Mouse (Mus musculus): ENCODE measurements at regions not wholly inside any gene's neighbourhood (a gene's known extent, or its start where the extent isn't known, plus 50 kb on each side); places are given as distances from the start of the nearest gene placed in this dataset.

DNA sequence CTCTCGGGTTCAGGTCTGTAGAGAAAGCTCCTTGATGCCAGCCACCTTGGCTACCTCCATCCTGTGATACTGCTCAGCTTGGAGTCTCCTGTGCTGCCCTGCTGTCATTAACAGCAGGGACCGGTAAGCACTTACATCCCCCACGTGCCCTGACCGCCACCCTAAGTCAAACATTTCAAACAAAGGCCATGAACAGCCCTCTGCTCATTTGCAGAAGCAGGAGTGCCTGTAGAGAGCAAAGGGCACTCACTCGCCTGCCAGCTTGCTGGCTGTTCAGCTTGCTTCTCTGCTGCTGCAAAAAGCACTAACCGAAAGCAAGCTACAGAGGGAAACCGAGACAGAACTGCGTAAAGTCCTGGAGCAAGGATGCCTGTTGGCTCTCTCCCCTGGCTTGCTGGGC is 61.8 kb upstream of the Thy1 start:
- no peak for DNase-seq (ENCODE audit: low spot score)

DNA sequence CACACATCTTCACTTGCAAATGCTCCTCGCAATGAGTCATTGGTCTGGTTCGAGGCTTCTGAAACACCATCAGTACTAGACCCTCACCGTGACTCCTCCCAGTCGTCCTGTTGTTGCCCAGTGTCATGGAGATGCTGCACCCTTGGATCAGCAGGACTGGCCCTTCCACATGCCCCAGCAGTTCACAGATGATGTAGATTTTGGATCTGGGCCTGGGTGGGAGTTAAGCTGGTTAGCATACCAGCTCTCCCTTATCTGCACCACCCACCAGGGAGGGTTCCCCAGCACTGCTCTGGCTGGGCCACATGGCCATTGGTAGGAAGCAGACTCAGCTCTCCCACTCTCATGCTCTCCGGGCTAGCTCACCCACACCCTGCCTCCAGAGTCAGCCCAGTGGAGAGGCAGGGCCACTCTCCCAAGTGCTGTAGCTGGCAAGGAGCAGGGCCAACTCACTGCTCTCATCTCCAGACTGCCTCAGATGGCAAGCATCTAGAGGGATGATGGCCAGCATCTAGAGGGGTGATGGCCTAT is 60.8 kb upstream of the Thy1 start:
- no peak for DNase-seq (ENCODE audit: low spot score)

GRCm38 (mm10) chr9:43983220-43983619 is 60.0 kb upstream of the Thy1 start:
- DNase-seq (ENCODE audit: low spot score), result no peak

- DNase-seq (ENCODE audit: low spot score), result peak; percentile 93
Observed at GRCm38 (mm10) chr9:43984181-43985062, 58.8 kb upstream of the Thy1 start.

GRCm38 (mm10) chr9:43987957-43988356 is 55.2 kb upstream of the Thy1 start:
- DNase-seq (ENCODE audit: low spot score), result no peak

GRCm38 (mm10) chr9:43988981-43989860 is 54.0 kb upstream of the Thy1 start:
- DNase-seq (ENCODE audit: low spot score), result no peak

- no peak for DNase-seq (ENCODE audit: low spot score)
Observed at GRCm38 (mm10) chr9:43990124-43990523, 53.1 kb upstream of the Thy1 start.

DNA sequence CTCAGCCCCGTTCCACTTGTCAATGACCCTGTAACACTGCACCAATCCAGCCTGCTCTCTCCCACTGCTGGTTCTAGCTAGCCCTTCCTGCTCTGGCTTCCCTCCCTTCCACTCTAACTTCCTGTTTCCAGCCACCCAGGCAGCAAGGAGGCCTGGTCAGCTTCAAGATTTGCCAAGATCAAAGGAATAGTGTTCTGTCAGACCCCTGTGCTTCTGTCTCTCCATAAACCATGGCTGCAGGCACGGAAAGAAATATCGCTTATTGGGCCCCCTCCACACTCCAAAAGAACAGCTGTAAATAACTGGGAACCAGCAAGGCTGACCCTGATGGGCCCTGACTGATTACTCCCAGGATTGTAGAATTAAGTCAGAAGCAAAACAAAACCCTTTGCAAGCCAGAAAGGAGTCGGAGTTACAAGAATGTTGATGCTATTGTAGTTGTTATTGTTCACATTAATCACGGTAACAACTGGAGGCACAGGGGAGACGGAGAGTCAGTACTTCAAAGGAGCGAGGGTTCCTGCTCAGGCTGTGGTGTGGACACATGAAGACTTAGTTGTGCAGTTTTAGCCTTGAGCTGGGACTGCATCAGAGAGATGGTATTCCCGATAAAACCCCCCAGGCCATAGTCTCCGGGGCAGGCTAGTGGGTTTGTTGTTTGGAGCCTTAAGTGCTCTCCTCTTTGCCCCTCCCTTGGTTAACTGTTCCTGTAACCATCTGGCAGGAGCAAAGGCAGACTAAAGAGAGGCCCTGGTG is 49.8 kb upstream of the Thy1 start:
- DNase-seq (ENCODE audit: low spot score), result no peak
